Mouse (Mus musculus): ENCODE results near the gene Myadml2.

DNA sequence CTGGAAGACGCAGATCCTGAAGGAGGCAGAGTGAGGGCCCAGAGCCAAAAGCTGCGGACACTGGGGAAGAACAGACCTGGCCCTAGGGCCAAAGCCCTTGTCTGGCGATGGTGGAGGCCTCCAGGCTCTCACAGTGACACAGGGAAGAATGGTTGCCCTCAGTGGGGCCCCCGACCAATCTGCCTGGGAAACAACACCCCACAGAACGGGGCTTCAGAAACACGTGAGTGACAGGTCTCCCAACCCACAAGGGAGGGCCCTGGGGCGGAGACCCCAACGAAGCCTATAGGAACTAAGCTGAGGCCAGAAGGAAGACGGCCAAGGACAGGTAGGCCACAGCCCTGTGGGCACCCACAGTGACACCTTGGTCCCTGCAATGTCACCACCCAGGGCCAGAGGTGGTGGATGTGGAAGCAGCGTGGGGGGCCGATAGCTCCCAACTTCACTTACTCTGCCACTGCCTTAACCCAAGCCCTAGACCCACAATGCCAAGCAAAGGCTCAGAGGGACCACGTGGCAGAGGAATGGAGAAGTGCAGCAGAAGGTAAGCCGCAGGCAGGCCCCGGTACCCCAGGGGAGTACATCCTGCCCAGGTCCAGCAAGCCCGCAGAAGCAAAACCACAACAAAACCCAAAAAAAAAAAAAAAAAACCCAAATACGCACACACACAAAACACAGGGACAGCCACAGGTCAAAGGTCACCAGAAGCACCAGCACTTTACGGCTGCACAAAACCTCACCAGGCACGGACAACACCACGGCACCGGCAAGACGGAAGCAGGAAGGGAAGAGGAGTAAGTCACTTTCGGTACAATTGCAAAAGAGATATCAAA, 20.3 kb downstream of the Myadml2 start:
- TF ChIP-seq CTCF (IDR thresholded peaks at IDR 0.05; ENCODE audit: insufficient read depth, low read length) (no peak), POLR2A (IDR thresholded peaks at IDR 0.05; ENCODE audit: borderline replicate concordance, extremely low read depth, low read depth, low read length) (no peak)
